Mouse (Mus musculus): ENCODE data around the gene Olfr474. TPM values are rescaled to one million over a fixed set of nuclear protein-coding genes. Genes with fewer than 3 reads are reported as not detected.
"Not testable (repeated sequence)": the region's sequence is repeated elsewhere in the genome, so short reads cannot be mapped to it uniquely, and the experiment has no call there.

Olfr474 gene
- polyA plus RNA-seq (2014; fragmentation: Nextera tagmentation; extraction: Ambion mirVana): not detected in 2 replicates

DNA sequence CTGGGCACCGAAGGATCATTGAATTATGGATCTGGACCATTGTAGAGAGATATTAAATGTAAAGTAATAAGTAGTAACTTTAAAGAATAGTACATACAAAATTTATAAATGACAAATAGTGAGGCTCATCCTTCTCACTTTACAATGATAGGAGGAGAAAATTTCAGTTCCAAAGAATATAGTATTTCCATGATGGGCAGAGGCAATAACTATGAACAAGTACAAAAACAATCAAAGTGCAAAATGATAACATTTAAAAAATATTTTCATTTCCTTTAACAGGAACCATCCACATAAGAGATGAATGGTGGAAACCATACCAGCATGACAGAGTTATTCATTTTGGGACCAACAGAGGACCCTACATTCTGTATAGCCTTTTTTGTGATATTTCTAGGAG lies at the start of gene Olfr474:
Olfr474 (plus strand) TSS at position 301 of the 400 bp plus-strand sequence.
- DNase-seq (ENCODE audit: low spot score) (no peak), ATAC-seq (ENCODE audit: insufficient number of reproducible peaks, low FRiP score, low TSS enrichment, low read depth) (no peak)
- Histone ChIP-seq H3K27ac (replicated peaks; ENCODE audit: low read depth, low read length) (no peak within 1 kb of the TSS), H3K9ac (ENCODE audit: low read length) (no peak within 1 kb of the TSS), H3K9me3 (ENCODE audit: control insufficient read depth, low read length) (no peaks in the 10 kb centered on the region), H3K36me3 (ENCODE audit: control insufficient read depth, insufficient read depth, low read length) (no peaks in the 10 kb centered on the region), H3K4me1 (ENCODE audit: control insufficient read depth, insufficient read depth, low read length) (no peaks in the 10 kb centered on the region), H3K27me3 (ENCODE audit: control insufficient read depth, insufficient read depth, low read length) (no peaks in the 10 kb centered on the region), H3K4me3 (ENCODE audit: low read depth, low read length) (no peak within 1 kb of the TSS), H3K4me2 (ENCODE audit: low read depth, severe bottlenecking) (no peak within 1 kb of the TSS)
- 76% methylated on average over 1 of the region's 1 CpGs for WGBS

DNA sequence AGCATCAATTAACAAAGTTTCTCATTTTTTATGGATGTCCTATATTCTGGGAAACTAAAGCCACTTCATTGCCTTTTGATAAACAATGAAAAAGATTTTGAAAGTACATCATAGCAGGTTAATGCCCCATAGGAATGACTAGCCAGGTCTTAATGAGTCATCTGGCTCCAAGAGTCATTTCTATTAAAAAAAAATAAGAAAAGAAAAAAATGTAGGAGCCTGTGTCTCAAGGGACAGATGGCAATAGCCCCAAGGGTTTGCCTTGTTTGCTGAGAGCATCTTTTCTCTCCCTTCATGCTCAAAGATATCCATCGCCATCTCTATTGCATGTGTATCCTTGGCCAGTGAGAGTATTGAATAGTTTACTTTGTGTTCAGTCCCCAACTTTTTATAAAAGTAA lies 24.3 kb upstream of the Olfr474 start, which contains the start of gene Olfr473:
Olfr473 (plus strand) TSS at position 301 of the 400 bp plus-strand sequence.
- Histone ChIP-seq H3K4me1 (ENCODE audit: control insufficient read depth, insufficient read depth, low read length) (no peaks in the 10 kb centered on the region), H3K27me3 (ENCODE audit: control insufficient read depth, insufficient read depth, low read length) (no peaks in the 10 kb centered on the region), H3K4me2 (ENCODE audit: low read depth, severe bottlenecking) (no peak within 1 kb of the TSS), H3K27ac (replicated peaks; ENCODE audit: low read depth, low read length) (no peak within 1 kb of the TSS), H3K9ac (ENCODE audit: low read length) (no peak within 1 kb of the TSS), H3K9me3 (ENCODE audit: control insufficient read depth, low read length) (no peaks in the 10 kb centered on the region), H3K4me3 (ENCODE audit: low read depth, low read length) (no peak within 1 kb of the TSS), H3K36me3 (ENCODE audit: control insufficient read depth, insufficient read depth, low read length) (no peaks in the 10 kb centered on the region)
- WGBS: 96% methylated on average over 1 of the region's 1 CpGs
- ATAC-seq (ENCODE audit: insufficient number of reproducible peaks, low FRiP score, low TSS enrichment, low read depth) (no peak), DNase-seq (ENCODE audit: low spot score) (no peak)

DNA sequence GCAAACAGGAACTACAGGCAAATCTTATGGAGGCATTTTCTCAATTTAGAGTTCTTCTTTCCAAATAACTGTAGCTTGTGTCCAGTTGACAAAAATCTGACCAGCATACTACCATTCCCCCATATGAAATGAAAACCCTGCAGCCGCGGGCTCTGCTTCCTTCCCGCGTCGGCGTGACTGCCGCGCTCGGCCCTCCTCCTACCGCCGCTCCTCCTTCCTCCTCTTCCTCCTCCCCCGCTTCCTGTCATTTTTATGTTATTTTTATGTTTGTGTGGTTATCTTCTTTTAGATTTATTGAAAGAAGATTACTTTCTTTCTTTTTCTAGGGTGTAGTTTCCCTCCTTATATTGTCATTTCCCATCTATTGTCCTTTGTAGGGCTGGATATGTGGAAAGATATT lies 1.9 kb upstream of the Olfr474 start:
- not testable (repeated sequence) for H3K4me3 ChIP-seq (ENCODE audit: low read depth, low read length); H3K9me3 ChIP-seq (ENCODE audit: control insufficient read depth, low read length); H3K4me1 ChIP-seq (ENCODE audit: control insufficient read depth, insufficient read depth, low read length); ATAC-seq (ENCODE audit: insufficient number of reproducible peaks, low FRiP score, low TSS enrichment, low read depth); H3K4me2 ChIP-seq (ENCODE audit: low read depth, severe bottlenecking); H3K9ac ChIP-seq (ENCODE audit: low read length); H3K36me3 ChIP-seq (ENCODE audit: control insufficient read depth, insufficient read depth, low read length); DNase-seq (ENCODE audit: low spot score); H3K27ac ChIP-seq (replicated peaks; ENCODE audit: low read depth, low read length); H3K27me3 ChIP-seq (ENCODE audit: control insufficient read depth, insufficient read depth, low read length)
- 99% methylated on average over 12 of the region's 12 CpGs for WGBS

DNA sequence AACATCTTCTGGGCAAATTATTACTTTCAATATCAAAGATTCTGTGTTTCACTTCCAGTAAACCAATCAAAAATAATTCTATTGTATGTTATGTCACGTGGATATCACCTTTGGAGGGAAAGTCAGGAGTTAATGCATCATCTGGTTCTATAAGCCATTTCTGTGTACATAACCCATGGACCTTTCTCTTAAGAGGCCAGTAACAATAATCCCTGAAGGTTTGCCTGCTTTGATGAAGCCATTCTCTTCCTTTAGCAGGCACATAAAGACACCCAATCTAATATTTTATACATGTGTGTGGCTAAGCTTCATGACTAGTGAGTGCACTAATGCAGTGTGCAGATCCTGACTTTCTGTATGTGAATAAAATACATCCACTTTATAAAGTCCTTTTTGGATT lies 10.1 kb downstream of the Olfr474 start, which contains the start of gene Olfr476:
Olfr476 (plus strand) TSS at position 301 of the 400 bp plus-strand sequence.
- no peak within 1 kb of the TSS for H3K27ac ChIP-seq (replicated peaks; ENCODE audit: low read depth, low read length)
- ATAC-seq (ENCODE audit: insufficient number of reproducible peaks, low FRiP score, low TSS enrichment, low read depth) (no peak), DNase-seq (ENCODE audit: low spot score) (no peak)
- H3K27me3 ChIP-seq (ENCODE audit: control insufficient read depth, insufficient read depth, low read length): no peaks in the 10 kb centered on the region
- H3K4me1 ChIP-seq (ENCODE audit: control insufficient read depth, insufficient read depth, low read length): no peaks in the 10 kb centered on the region
- no peak within 1 kb of the TSS for H3K4me2 ChIP-seq (ENCODE audit: low read depth, severe bottlenecking)
- H3K9me3 ChIP-seq (ENCODE audit: control insufficient read depth, low read length): no peaks in the 10 kb centered on the region
- WGBS: 64% methylated on average over 1 of the region's 1 CpGs
- no peak within 1 kb of the TSS for H3K9ac ChIP-seq (ENCODE audit: low read length)
- H3K4me3 ChIP-seq (ENCODE audit: low read depth, low read length): no peak within 1 kb of the TSS
- no peaks in the 10 kb centered on the region for H3K36me3 ChIP-seq (ENCODE audit: control insufficient read depth, insufficient read depth, low read length)

DNA sequence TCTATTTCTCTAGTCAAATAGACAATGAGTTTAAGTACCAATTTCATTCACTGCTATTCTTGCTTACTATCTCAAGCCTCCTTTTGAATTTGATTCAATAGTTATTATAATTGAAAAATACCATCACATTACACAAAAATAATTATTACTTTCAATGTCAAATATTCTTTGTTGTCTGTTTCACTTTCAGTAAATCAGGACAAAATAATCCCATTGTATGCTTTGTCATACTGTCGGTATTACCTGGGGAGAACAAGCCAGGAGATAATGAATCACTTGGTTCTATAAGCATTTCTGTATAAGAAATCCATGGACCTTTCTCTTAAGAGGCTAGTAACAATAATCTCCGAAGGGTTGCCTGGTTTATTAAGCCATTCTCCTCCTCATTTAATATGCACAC lies 31.9 kb downstream of the Olfr474 start, which contains the start of gene Olfr477:
Olfr477 (plus strand) TSS at position 301 of the 400 bp plus-strand sequence.
- 92% methylated on average over 2 of the region's 2 CpGs for WGBS
- H3K4me1 ChIP-seq (ENCODE audit: control insufficient read depth, insufficient read depth, low read length): no peaks in the 10 kb centered on the region
- no peak within 1 kb of the TSS for H3K27ac ChIP-seq (replicated peaks; ENCODE audit: low read depth, low read length)
- no peak within 1 kb of the TSS for H3K9ac ChIP-seq (ENCODE audit: low read length)
- H3K9me3 ChIP-seq (ENCODE audit: control insufficient read depth, low read length): no peaks in the 10 kb centered on the region
- H3K4me2 ChIP-seq (ENCODE audit: low read depth, severe bottlenecking): no peak within 1 kb of the TSS
- no peak within 1 kb of the TSS for H3K4me3 ChIP-seq (ENCODE audit: low read depth, low read length)
- H3K27me3 ChIP-seq (ENCODE audit: control insufficient read depth, insufficient read depth, low read length): no peaks in the 10 kb centered on the region
- ATAC-seq (ENCODE audit: insufficient number of reproducible peaks, low FRiP score, low TSS enrichment, low read depth): no peak
- no peaks in the 10 kb centered on the region for H3K36me3 ChIP-seq (ENCODE audit: control insufficient read depth, insufficient read depth, low read length)
- no peak for DNase-seq (ENCODE audit: low spot score)

Other genes starting within 250 kb of the Olfr474 start
- gene Cyb5r2, start 196.6 kb upstream of the Olfr474 start, polyA plus RNA-seq (2014; fragmentation: Nextera tagmentation; extraction: Ambion mirVana): 0.47 and 0.92 TPM in 2 replicates
- gene Ovch2, start 153.4 kb upstream of the Olfr474 start, polyA plus RNA-seq (2014; fragmentation: Nextera tagmentation; extraction: Ambion mirVana): not detected in 2 replicates
- gene Olfr467, start 142.4 kb upstream of the Olfr474 start, polyA plus RNA-seq (2014; fragmentation: Nextera tagmentation; extraction: Ambion mirVana): not detected in 2 replicates
- not detected in 2 replicates for gene Olfr469, start 129.1 kb upstream of the Olfr474 start, polyA plus RNA-seq (2014; fragmentation: Nextera tagmentation; extraction: Ambion mirVana)
- gene Olfr470, start 107.2 kb upstream of the Olfr474 start, polyA plus RNA-seq (2014; fragmentation: Nextera tagmentation; extraction: Ambion mirVana): not detected in 2 replicates
- not detected in 2 replicates for gene Olfr472, start 56.7 kb upstream of the Olfr474 start, polyA plus RNA-seq (2014; fragmentation: Nextera tagmentation; extraction: Ambion mirVana)
- gene Olfr473, start 24.2 kb upstream of the Olfr474 start, polyA plus RNA-seq (2014; fragmentation: Nextera tagmentation; extraction: Ambion mirVana): not detected in 2 replicates
- not detected in 2 replicates for gene Olfr476, start 10.2 kb downstream of the Olfr474 start, polyA plus RNA-seq (2014; fragmentation: Nextera tagmentation; extraction: Ambion mirVana)
- not detected in 2 replicates for gene Olfr477, start 32.0 kb downstream of the Olfr474 start, polyA plus RNA-seq (2014; fragmentation: Nextera tagmentation; extraction: Ambion mirVana)
- gene Olfr478, start 79.3 kb downstream of the Olfr474 start, polyA plus RNA-seq (2014; fragmentation: Nextera tagmentation; extraction: Ambion mirVana): not detected in 2 replicates
- not detected in 2 replicates for gene Olfr479, start 96.0 kb downstream of the Olfr474 start, polyA plus RNA-seq (2014; fragmentation: Nextera tagmentation; extraction: Ambion mirVana)
- not detected in 2 replicates for gene Olfr480, start 112.7 kb downstream of the Olfr474 start, polyA plus RNA-seq (2014; fragmentation: Nextera tagmentation; extraction: Ambion mirVana)
- not detected in 2 replicates for gene Olfr481, start 125.2 kb downstream of the Olfr474 start, polyA plus RNA-seq (2014; fragmentation: Nextera tagmentation; extraction: Ambion mirVana)
- 0.07 TPM in 1 of 2 replicates, not detected in the other for gene Olfr482, start 142.9 kb downstream of the Olfr474 start, polyA plus RNA-seq (2014; fragmentation: Nextera tagmentation; extraction: Ambion mirVana)
- not detected in 2 replicates for gene Olfr483, start 146.2 kb downstream of the Olfr474 start, polyA plus RNA-seq (2014; fragmentation: Nextera tagmentation; extraction: Ambion mirVana)
- gene Olfr484, start 172.8 kb downstream of the Olfr474 start, polyA plus RNA-seq (2014; fragmentation: Nextera tagmentation; extraction: Ambion mirVana): not detected in 2 replicates
- not detected in 2 replicates for gene Olfr485, start 205.2 kb downstream of the Olfr474 start, polyA plus RNA-seq (2014; fragmentation: Nextera tagmentation; extraction: Ambion mirVana)
- not detected in 2 replicates for gene Olfr486, start 218.1 kb downstream of the Olfr474 start, polyA plus RNA-seq (2014; fragmentation: Nextera tagmentation; extraction: Ambion mirVana)